Mouse (Mus musculus) c-Kit-positive CD71-positive TER-119-negative erythroid progenitor cells, embryonic 14.5 days (primary cell): ENCODE data around the gene Afmid.
A peak's percentile ranks its signal among the peaks of the same experiment; 100 is the strongest.
"Not testable (repeated sequence)": the region's sequence is repeated elsewhere in the genome, so short reads cannot be mapped to it uniquely, and the experiment has no call there.

Source experiments
- DNase-seq: peaks from one replicate; pipeline ENCODE4 v3.0.0-alpha.2; 2013; ENCODE audit warnings: low read depth

Gene Afmid

GRCm38 (mm10) chr11:117824060-117824969 is 1.4 kb upstream of the Afmid start:
- DNase-seq, result peak; percentile 68

DNA sequence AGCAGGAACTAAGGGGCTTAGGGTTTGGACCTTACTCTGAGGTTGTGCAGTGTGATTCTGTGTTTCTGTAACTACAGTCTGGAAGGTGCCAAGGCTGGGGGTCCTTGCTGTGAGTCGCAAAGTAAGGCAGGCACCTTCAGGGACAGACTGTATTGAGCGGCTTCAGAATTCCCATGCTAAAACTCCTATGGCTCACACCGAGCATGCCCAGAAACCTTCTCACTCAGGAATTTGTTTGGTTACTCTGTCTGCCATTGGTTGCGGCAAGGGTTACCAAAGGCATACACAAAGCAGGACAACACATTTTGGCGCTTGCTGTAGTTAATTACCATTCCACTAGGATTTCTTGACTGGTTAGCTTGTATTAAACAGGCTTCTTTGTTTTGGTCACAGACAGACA is 440 bp downstream of the Afmid start:
- DNase-seq, result no peak

GRCm38 (mm10) chr11:117826916-117827315 is 1.2 kb downstream of the Afmid start:
- DNase-seq, result no peak

DNA sequence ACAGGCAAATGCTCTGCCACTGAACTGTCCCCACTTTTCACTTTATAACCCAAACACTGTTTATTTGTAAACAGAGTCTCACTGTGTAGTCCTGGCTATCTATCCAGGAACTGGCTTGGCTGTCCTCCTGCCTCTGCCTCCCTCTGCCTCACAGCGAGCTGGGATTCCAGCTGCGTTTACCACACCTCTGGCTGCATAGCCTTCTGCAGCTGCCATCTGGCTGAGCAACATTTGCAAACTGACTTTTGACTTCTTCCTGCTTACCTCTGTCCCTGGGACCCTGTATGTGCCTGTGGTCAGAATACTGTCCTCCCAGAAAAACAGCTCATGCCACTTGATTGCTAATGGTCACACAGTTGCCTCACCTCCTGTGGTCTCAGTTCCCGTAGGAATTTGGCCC is 1.7 kb downstream of the Afmid start:
- no peak for DNase-seq

DNA sequence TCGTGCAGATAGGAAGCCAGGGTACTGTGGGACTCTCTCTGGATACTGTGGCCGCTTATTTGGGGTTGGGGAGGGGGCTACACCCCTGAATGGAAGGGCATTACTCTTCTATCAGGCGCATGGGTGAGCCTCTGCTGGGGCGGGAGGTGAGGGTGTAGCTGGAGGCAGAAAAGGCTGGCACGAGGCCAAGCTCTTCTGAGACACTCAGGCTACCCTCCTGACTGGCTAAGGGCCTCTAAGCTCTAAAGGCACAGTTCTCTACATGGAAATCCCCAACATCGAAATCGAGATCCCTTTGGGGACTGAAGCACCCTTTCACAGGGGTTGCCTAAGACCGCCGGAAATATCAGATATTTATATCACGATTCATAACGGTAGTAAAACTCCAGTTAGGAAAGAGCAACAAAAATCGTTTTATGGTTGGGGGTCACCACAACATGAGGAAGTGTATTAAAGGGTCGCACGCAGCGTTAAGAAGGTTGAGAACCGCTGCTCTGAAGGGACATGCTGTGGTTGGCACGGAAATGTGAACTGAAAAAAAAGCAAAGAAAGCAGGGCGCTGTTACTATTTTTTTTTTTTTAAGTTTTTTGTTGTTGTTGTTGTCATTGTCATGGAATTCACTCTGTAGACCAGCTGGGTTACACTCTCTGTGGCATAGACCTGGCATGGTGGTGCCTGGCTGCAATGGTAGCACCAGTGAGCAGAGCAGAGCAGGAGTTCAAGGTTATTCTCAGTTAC is 2.6 kb downstream of the Afmid start:
- peak; percentile 73 for DNase-seq

- peak; percentile 53 for DNase-seq
Measured at GRCm38 (mm10) chr11:117828888-117829604, 3.3 kb downstream of the Afmid start.

GRCm38 (mm10) chr11:117829671-117830215 is 4.0 kb downstream of the Afmid start:
- no peak for DNase-seq

DNA sequence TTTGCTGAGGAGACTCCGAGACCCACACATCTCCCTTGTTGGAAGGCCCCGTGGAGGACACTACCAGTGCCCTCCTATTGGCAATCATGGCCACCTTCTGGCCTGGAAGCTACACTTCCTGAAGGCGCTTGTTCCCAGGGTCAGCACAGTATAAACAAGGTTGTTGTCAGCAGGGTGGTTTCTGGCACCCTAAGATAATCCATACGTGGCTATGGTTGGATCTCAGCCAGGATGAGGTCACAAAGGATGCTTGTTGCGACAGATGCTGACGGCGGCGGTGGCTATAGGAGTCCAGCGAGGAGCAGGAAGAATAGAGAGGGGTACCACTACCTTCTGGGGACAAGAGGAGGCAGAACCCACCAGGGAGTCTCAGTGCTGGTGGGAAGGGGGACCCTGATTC is 4.7 kb downstream of the Afmid start:
- DNase-seq, result peak; percentile 47

GRCm38 (mm10) chr11:117832086-117832969 is 6.6 kb downstream of the Afmid start:
- DNase-seq, result peak; percentile 87

- DNase-seq, result not testable (repeated sequence)
Measured at GRCm38 (mm10) chr11:117833509-117833908, 7.8 kb downstream of the Afmid start.

DNA sequence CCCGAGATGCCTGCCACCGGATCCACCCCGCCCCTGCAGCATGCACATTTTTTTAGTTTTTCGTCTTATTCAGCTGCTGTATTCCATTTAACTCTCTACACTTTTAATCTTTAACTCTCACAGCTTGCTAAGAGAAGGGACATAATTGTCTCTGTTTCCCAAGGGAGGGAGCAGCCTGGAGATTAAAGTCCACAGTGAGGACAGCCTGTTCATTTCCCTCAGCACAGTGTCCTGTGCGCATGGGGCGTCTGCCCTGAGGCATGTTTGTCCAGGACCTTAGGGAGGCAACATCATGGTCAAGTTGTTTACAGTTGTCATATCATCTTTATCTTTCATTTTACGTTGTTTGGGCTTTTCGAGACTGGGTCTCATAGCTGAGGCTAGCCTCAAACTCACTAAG is 8.4 kb downstream of the Afmid start:
- no peak for DNase-seq

- DNase-seq, result peak; percentile 76
Measured at GRCm38 (mm10) chr11:117836306-117836705, 10.6 kb downstream of the Afmid start.

GRCm38 (mm10) chr11:117838572-117838971 is 12.8 kb downstream of the Afmid start:
- DNase-seq, result peak; percentile 76

DNA sequence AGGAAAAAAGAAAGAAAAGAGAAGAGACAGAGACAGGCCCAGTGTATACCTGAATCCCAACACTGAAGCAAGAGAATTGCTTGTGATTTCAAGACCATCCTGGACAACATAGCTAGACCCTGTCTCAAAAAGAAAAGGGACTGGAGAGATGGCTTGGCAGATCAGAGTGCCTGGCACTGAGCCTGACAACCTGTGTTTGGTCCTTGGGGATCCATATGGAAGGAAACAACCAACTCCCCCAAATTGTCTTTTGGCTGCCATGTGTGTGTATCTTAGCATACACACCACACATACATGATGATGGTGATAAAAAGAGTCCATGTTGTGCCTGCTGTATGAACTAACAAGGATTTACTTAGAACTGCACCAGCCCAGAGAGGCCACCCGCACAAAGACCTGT is 13.3 kb downstream of the Afmid start:
- DNase-seq, result no peak

DNA sequence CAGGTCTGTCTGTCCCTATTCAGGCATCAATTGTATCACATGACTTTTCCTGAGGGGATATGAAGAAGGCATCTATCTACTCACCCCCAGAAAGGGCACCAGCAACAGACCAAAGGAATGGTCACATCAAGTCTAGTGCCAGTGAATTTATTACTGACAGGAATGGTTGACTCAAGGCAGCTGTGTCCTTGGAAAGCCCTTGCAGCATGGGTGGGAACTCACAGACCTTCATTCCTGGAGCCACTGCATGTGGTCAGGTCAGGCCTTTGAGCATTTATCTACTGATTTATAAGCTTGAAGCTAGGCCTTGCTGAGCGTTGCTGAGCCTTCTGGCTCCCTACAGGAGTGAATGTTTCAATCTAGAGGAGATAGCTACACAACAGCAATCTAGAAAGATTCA is 15.2 kb downstream of the Afmid start:
- no peak for DNase-seq

DNA sequence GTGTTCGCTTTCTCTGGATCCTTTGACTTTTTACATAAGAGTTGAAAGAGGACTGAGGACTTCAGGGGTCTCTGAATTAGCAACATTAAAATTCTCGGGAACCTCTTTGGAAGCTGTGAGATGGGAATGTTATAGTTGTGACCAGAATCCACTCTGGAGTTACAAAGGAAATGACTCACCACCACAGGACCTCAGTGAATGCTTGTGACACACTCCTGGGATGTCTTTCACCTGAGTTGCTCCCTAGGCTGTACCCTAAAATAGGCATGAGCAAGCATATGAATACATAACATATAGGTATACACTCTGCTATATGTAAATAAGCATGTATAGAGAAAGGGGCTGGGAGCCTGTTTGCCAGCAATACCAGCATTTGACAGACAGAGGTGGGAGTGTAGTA is 17.7 kb downstream of the Afmid start:
- no peak for DNase-seq

GRCm38 (mm10) chr11:117844997-117845396 is 19.3 kb downstream of the Afmid start:
- no peak for DNase-seq

DNA sequence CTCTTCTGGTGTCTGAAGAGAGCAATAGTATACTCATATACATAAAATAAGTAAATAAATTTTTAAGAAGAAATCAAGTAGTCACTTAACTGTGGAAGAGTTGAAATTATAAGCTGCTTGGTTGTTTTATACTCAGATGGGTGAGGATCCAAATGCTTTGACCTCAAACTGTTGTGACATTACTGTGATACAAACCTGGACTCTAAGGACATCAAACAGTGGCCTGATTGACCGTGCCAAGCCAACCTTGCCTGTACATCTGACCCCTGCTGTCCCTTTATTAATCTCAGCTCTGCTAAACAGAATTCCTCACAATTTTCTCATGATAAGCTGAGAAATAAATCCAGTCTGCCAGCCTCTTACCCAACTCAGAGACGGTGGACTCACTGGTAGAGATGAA is 19.9 kb downstream of the Afmid start:
- DNase-seq, result no peak

DNA sequence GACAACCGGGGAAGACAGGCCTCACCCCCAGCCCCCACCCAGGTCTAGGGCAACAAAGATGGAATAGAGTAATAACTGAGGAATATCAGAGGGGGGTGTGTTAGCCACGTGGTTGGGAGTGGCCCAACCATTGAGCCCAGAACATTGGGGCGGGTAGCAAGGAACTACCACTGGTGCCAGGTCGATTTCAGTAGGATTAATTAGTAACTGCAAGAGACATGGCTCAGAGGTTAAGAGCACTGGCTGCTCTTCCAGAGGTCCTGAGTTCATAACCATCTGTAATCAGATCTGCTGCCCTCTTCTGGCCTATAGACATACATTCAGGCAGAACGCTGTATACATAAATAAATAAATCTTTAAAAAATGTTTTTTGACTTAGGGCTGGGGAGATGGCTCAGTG is 20.9 kb downstream of the Afmid start:
- DNase-seq, result no peak

- DNase-seq, result no peak
Measured at GRCm38 (mm10) chr11:117847593-117848215, 22.0 kb downstream of the Afmid start.
